Mouse (Mus musculus): ENCODE results near the gene Dpp6.

The Dpp6 gene

GRCm38 (mm10) chr5:27066837-27067236 lies 249.8 kb downstream of the Dpp6 start:
- no peak for DNase-seq

DNA sequence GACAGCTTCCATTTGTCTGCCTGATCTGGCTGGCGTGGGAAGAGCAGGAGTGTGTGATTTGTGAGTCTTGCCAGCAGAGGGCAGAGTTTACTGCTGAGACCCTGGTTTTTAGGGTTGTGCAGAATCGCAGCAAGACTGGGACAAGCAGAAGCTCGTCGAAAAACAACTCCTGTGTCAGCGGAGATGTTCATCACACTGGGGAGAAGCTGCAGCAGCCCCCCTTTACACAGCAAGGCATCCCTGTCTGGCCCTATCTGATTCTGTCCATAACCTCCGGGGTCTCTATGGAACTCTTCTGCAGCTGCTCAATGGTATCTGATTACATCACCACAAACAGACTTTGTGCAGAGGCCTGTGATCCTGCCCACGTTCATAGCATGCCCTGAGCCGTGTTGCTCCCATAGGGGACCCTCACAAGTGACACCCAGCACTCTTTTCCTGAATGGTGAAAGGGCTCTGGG lies 258.2 kb downstream of the Dpp6 start:
- peak; percentile 12 for DNase-seq

GRCm38 (mm10) chr5:27076046-27076445 lies 259.0 kb downstream of the Dpp6 start:
- DNase-seq, result no peak

GRCm38 (mm10) chr5:27077821-27078220 lies 260.8 kb downstream of the Dpp6 start:
- DNase-seq, result no peak

DNA sequence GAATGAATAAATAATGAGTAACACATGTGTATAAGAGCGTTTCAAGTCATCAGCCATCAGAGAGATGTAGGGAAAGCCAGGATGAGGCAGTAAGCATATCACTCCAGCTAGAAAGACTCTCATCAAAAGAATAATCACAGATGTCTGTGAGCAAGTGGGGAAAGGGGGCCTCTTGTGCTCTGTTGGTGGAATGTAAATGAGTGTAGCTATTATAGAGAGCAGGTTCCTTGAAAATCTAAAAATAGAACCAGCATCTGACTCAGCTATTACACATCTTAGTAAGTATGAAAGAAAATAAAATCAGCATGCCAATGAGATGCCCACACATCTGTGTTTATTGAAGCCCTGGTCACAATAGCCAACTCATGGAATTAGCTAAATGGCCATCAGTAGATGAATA lies 264.3 kb downstream of the Dpp6 start:
- DNase-seq, result no peak

GRCm38 (mm10) chr5:27083762-27084161 lies 266.8 kb downstream of the Dpp6 start:
- no peak for DNase-seq

- DNase-seq, result no peak
Observed at GRCm38 (mm10) chr5:27108221-27108620, 291.2 kb downstream of the Dpp6 start.

DNA sequence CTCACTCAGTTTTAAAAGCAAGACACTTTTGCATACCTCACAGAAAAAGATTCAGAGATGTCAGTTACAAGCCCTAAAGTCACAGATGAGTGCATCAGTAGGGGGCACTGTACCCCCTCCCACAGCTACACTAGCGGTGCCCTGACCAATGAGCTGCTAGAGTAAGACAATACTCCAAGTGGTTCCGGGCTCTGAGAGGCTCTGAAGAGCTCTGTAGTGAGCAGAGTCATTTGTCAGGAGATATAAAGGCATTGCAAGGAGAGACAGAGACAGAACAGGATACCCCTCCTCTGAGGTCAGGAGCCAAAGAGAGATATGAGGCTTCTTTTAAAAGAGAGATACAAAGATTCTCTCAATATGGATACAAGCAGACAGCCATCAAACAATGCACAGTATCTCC lies 305.5 kb downstream of the Dpp6 start:
- no peak for DNase-seq

DNA sequence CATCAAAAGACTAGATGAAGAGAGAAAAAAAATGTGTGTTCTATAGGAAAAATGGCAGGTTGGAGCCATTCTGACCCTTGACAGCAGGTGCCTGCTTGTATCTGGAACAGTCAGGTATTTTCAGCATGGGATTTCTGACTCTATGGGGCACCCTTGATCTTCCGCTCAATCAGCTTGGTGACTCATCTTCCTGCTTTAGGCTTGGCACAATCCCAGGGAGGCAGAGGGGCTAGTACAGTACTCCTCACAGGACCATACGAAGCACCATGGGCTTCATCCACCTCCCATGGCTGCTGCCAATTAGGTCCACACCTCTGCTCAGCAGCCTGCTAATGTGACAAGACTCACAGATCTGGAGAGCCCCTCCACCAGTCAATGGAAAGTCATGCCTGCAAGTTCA lies 305.9 kb downstream of the Dpp6 start:
- no peak for DNase-seq

- DNase-seq, result no peak
Observed at GRCm38 (mm10) chr5:27126034-27126433, 309.0 kb downstream of the Dpp6 start.

- no peak for DNase-seq
Observed at GRCm38 (mm10) chr5:27133196-27133595, 316.2 kb downstream of the Dpp6 start.

GRCm38 (mm10) chr5:27134436-27135005 lies 317.5 kb downstream of the Dpp6 start:
- DNase-seq, result no peak

- no peak for DNase-seq
Observed at GRCm38 (mm10) chr5:27147397-27147945, 330.5 kb downstream of the Dpp6 start.

DNA sequence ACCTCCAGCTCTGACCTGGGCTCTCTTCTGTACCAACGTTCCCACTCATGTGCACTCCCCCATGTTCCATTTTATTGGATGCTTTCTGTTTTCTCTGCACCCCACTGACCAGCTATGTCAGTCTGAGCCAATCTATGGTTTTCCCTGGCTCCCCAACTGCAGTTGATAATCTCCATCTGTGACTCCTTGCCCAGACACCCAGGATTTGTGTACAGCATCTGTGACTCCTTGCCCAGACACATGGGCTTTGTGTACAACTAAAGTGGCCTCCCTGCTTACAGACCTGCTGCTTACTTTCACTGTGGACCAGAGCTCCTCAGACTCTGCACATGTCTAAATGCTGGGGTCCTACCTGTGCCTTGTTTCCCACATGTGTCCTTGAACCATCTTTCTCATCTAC lies 334.0 kb downstream of the Dpp6 start:
- DNase-seq, result no peak

DNA sequence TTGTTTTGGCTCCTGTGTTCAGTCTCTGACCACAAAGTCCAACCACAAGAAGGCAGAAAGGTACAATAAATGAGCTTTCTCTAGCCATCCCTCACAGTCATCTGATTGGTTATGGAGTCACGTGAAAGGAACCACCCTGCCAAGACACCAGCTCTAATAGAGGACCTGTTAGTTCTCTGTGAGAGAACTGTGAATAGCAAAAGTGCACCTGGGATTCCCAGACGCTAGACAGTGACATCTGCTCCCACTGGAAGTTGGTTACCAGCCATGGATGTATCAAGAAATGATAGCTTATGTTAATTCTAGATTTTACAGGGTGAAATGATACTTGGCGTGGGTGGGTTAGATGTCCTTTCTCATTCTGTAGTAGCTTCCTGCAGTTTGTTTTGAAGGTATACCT lies 338.7 kb downstream of the Dpp6 start:
- DNase-seq, result no peak

- DNase-seq, result no peak
Observed at GRCm38 (mm10) chr5:27156366-27156765, 339.4 kb downstream of the Dpp6 start.

GRCm38 (mm10) chr5:27161122-27161645 lies 344.2 kb downstream of the Dpp6 start:
- DNase-seq, result no peak

GRCm38 (mm10) chr5:27168550-27168949 lies 351.5 kb downstream of the Dpp6 start:
- DNase-seq, result no peak

GRCm38 (mm10) chr5:27184963-27185362 lies 368.0 kb downstream of the Dpp6 start:
- DNase-seq, result no peak

- DNase-seq, result no peak
Observed at GRCm38 (mm10) chr5:27191242-27191969, 374.4 kb downstream of the Dpp6 start.

DNA sequence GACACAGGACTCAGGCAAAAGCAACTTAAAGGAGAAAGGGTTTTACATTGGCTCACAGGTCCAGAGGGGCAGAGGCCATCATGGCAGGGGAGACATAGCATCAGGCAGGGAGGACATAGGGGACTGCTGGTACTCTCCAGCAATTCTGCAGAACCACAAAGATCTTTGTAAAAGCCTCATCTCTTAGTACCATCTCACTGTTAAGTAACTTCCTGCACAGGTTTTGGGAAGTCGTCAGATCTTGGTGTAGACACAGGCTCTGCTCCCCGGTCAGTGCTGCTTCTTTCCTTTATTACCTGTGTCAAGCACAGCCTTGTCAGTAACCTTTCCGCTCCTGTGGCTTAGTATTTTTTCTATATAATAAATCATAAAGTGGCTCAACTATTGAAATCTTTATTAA lies 377.2 kb downstream of the Dpp6 start:
- DNase-seq, result no peak

GRCm38 (mm10) chr5:27194975-27195374 lies 378.0 kb downstream of the Dpp6 start:
- DNase-seq, result no peak

DNA sequence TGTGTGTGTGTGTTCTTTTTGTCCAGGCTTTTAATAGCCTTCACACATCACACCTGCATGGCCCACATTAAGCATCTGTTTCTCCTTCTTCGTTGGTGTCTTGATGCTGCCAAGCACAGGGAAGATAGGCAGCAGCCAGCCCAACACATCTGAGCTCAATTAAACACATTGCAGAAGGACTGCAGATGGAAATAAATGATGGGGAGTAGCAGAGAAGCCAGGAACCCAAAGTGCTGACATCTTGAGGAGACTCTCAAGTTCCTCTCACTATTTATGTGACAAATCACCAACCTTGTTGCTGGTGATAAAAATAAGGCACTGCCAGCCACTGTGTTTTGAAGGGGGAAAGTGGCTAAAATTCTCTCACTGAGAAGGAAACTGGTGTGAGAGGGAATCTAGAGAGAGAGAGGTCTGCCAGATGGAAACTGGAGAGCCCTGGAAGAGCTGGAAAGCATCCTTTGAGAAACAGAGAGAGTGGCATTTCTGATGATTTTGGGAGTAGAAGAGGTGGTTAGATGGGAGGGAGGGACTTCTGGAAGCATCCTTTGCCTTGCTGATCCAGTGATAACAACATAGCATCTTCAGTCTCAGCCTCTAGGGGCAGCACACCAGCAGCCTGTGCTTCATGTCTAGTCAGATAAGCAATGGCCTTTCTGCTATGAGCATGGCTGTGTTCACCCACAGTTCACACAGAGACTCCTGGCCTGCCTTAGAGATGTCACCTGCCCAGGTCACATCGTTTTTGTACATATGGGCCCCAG lies 383.8 kb downstream of the Dpp6 start:
- no peak for DNase-seq

Data from lung, postnatal 10 days (tissue).